17 mouse cellular contexts compared by ENCODE assay signal in the genomic region with DNA sequence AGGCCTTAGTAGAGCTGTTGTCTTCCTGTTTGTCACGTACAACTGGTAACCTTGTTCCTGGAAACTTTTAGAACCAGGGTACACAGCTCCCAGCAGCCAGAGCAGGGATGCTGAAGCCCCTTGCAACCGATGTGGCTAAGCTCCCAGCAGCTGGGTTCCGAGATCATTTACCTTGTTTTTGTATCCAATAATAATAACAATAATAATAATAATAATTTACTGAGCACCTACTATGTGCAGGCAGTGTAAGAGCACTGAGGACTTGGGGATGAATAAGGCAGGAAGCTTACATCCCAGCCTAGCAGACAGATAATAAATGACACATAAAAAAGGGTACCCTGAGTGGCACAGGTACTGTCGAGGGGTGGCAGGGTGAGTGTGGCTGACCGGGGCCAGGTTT. TPM values are rescaled to one million over a fixed set of nuclear protein-coding genes. Genes with fewer than 3 reads are reported as not detected.
A peak's percentile ranks its signal among the peaks of the same experiment; 100 is the strongest.
DNase-seq lines count a peak whose midpoint lies in the region; ATAC-seq and TF ChIP-seq lines count a peak whose summit lies in the region.
"Had no signal": no experiment of that assay in that cellular context is flagged by ENCODE, and none has a peak within 500 bp of the region (broad histone marks: within the 10 kb centered on the region; RNA-seq: fewer than 3 reads in every experiment).

No protein-coding gene starts in this region.

- no peak overlapping the region for H3K4me2 ChIP-seq in intestine, embryonic 14.5 days (ENCODE audit: low read length)
- H3K4me2 ChIP-seq in intestine, postnatal 0 days (replicated peaks; ENCODE audit: low read depth) = no peak overlapping the region
- H3K4me2 ChIP-seq in neural tube, embryonic 13.5 days = no peak overlapping the region
- H3K4me2 ChIP-seq in liver, embryonic 12.5 days = peak overlapping the region; percentile 54
- H3K4me2 ChIP-seq in neural tube, embryonic 14.5 days (ENCODE audit: low read depth, low read length) = no peak overlapping the region
- H3K4me2 ChIP-seq: embryonic facial prominence, embryonic 12.5 days had no signal

- H3K4me1 ChIP-seq in intestine, embryonic 14.5 days (replicated peaks; ENCODE audit: control insufficient read depth, insufficient read depth, low read length) = peaks cover 30% of the 10 kb centered on the region
- no peaks in the 10 kb centered on the region for H3K4me1 ChIP-seq in intestine, postnatal 0 days (replicated peaks; ENCODE audit: control insufficient read depth, insufficient read depth, low read length)
- peaks cover 49% of the 10 kb centered on the region for H3K4me1 ChIP-seq in neural tube, embryonic 13.5 days (replicated peaks)
- peaks cover 69% of the 10 kb centered on the region for H3K4me1 ChIP-seq in liver, embryonic 12.5 days
- H3K4me1 ChIP-seq in neural tube, embryonic 14.5 days (ENCODE audit: control insufficient read depth, insufficient read depth, low read length) = peaks cover 26% of the 10 kb centered on the region

- WGBS in intestine, embryonic 14.5 days = 87% methylated on average over 5 of the region's 5 CpGs
- WGBS in intestine, postnatal 0 days = 84% methylated on average over 5 of the region's 5 CpGs
- 94% methylated on average over 5 of the region's 5 CpGs for WGBS in neural tube, embryonic 13.5 days
- WGBS in liver, embryonic 12.5 days (ENCODE audit: insufficient replicate concordance) = 54% methylated on average over 5 of the region's 5 CpGs
- WGBS in neural tube, embryonic 14.5 days = 85% methylated on average over 5 of the region's 5 CpGs

- no peaks in the 10 kb centered on the region for H3K27me3 ChIP-seq in intestine, embryonic 14.5 days (replicated peaks; ENCODE audit: control insufficient read depth, insufficient read depth, low read length)
- no peaks in the 10 kb centered on the region for H3K27me3 ChIP-seq in intestine, postnatal 0 days (replicated peaks; ENCODE audit: control insufficient read depth, insufficient read depth, low read length)
- H3K27me3 ChIP-seq in neural tube, embryonic 13.5 days = no peaks in the 10 kb centered on the region
- 0 out of 2 replicates have a peak, but pooled peaks cover 3% of the 10 kb centered on the region for H3K27me3 ChIP-seq in liver, embryonic 12.5 days (replicated peaks)
- no peaks in the 10 kb centered on the region for H3K27me3 ChIP-seq in neural tube, embryonic 14.5 days (ENCODE audit: control insufficient read depth, insufficient read depth, low read length)
- H3K27me3 ChIP-seq: embryonic facial prominence, embryonic 12.5 days; kidney, embryonic 15.5 days had no signal

- no peak for TF ChIP-seq CTCF in intestine, postnatal 0 days (IDR thresholded peaks at IDR 0.05; ENCODE audit: low read depth)

- DNase-seq in intestine, embryonic 14.5 days (ENCODE audit: low spot score) = no peak
- no peak for DNase-seq in neural tube, embryonic 10.5 days (ENCODE audit: extremely low spot score, low spot score)
- no peak for DNase-seq in retina, embryonic 14.5 days (ENCODE audit: low spot score)
- DNase-seq in kidney, adult 9 months = no peak
- DNase-seq: adrenal gland, postnatal 36 days; cerebellum, adult 8-10 months; lung, postnatal 10 days; right cerebral cortex, postnatal 14 days; thymus, postnatal 36 days had no signal

- no peaks in the 10 kb centered on the region for H3K36me3 ChIP-seq in intestine, embryonic 14.5 days (ENCODE audit: control insufficient read depth, insufficient read depth, low read length)
- no peaks in the 10 kb centered on the region for H3K36me3 ChIP-seq in intestine, postnatal 0 days (ENCODE audit: control insufficient read depth, insufficient read depth)
- no peaks in the 10 kb centered on the region for H3K36me3 ChIP-seq in neural tube, embryonic 13.5 days
- no peaks in the 10 kb centered on the region for H3K36me3 ChIP-seq in liver, embryonic 12.5 days
- H3K36me3 ChIP-seq in neural tube, embryonic 14.5 days (ENCODE audit: control insufficient read depth, insufficient read depth, low read length) = no peaks in the 10 kb centered on the region
- H3K36me3 ChIP-seq: embryonic facial prominence, embryonic 12.5 days; kidney, embryonic 15.5 days had no signal

- H3K27ac ChIP-seq in intestine, embryonic 14.5 days (ENCODE audit: low read depth) = peak overlapping the region; percentile 85; the same call in 1 of the 2 replicates
- no peak overlapping the region for H3K27ac ChIP-seq in intestine, postnatal 0 days (ENCODE audit: low read depth, low read length)
- peak overlapping the region; percentile 88 for H3K27ac ChIP-seq in neural tube, embryonic 13.5 days (replicated peaks)
- H3K27ac ChIP-seq in liver, embryonic 12.5 days = peak overlapping the region; percentile 96
- peak overlapping the region; percentile 89 for H3K27ac ChIP-seq in neural tube, embryonic 14.5 days (ENCODE audit: low read depth, low read length)

- H3K4me3 ChIP-seq in intestine, embryonic 14.5 days (ENCODE audit: low read depth, low read length) = no peak overlapping the region
- H3K4me3 ChIP-seq in intestine, postnatal 0 days (ENCODE audit: low read depth, low read length) = no peak overlapping the region
- no peak overlapping the region for H3K4me3 ChIP-seq in neural tube, embryonic 13.5 days
- H3K4me3 ChIP-seq in liver, embryonic 12.5 days = no peak overlapping the region
- no peak overlapping the region for H3K4me3 ChIP-seq in neural tube, embryonic 14.5 days (ENCODE audit: low read depth, low read length)
- H3K4me3 ChIP-seq: embryonic facial prominence, embryonic 12.5 days; kidney, embryonic 15.5 days had no signal

- ATAC-seq in intestine, embryonic 14.5 days (replicated peaks; ENCODE audit: low FRiP score, low TSS enrichment, low read depth) = no peak
- no peak for ATAC-seq in intestine, postnatal 0 days
- no peak for ATAC-seq in neural tube, embryonic 13.5 days (ENCODE audit: low read depth)
- ATAC-seq in liver, embryonic 12.5 days = no peak
- no peak for ATAC-seq in neural tube, embryonic 14.5 days (ENCODE audit: low read depth)
- ATAC-seq: forebrain, embryonic 16.5 days; inflammation-experienced regulatory T-cells, adult 6 months had no signal

- no peak overlapping the region for H3K9ac ChIP-seq in intestine, embryonic 14.5 days (ENCODE audit: low read length)
- no peak overlapping the region for H3K9ac ChIP-seq in intestine, postnatal 0 days (ENCODE audit: low read depth, low read length)
- peak overlapping the region; percentile 56; the same call in 1 of the 2 replicates for H3K9ac ChIP-seq in neural tube, embryonic 13.5 days
- H3K9ac ChIP-seq in liver, embryonic 12.5 days = peak overlapping the region; percentile 63
- no peak overlapping the region for H3K9ac ChIP-seq in neural tube, embryonic 14.5 days (replicated peaks; ENCODE audit: low read depth, low read length)
- H3K9ac ChIP-seq: embryonic facial prominence, embryonic 12.5 days; kidney, embryonic 15.5 days had no signal

- H3K9me3 ChIP-seq in intestine, embryonic 14.5 days (ENCODE audit: control insufficient read depth, low read length) = 0 out of 2 replicates have a peak, but pooled peaks cover 2% of the 10 kb centered on the region
- H3K9me3 ChIP-seq in intestine, postnatal 0 days (ENCODE audit: control insufficient read depth) = no peaks in the 10 kb centered on the region
- H3K9me3 ChIP-seq in neural tube, embryonic 13.5 days = no peaks in the 10 kb centered on the region
- H3K9me3 ChIP-seq in liver, embryonic 12.5 days (replicated peaks) = no peaks in the 10 kb centered on the region; the same call in 1 of the 2 replicates
- H3K9me3 ChIP-seq in neural tube, embryonic 14.5 days (ENCODE audit: control insufficient read depth, low read length) = no peaks in the 10 kb centered on the region
- H3K9me3 ChIP-seq: embryonic facial prominence, embryonic 12.5 days; kidney, embryonic 15.5 days had no signal

RNA-seq across cellular contexts. Expression of gene Gsg1l, which starts 42.4 kb away (rescaled TPM):
- 1.0 and 1.2 TPM in 2 replicates for polyA plus RNA-seq in intestine, embryonic 14.5 days (2014; fragmentation: Nextera tagmentation; extraction: Ambion mirVana)
- 0.35 and 0.52 TPM in 2 replicates for polyA plus RNA-seq in intestine, postnatal 0 days (2015; fragmentation: Nextera tagmentation; extraction: Ambion mirVana)
- polyA plus RNA-seq in neural tube, embryonic 13.5 days (2015; fragmentation: Nextera tagmentation; extraction: Ambion mirVana) = 11.1 and 14.2 TPM in 2 replicates
- 0.04 TPM in 1 of 2 replicates, not detected in the other for polyA plus RNA-seq in liver, embryonic 12.5 days (2016; fragmentation: Nextera tagmentation; extraction: Ambion mirVana)
- polyA plus RNA-seq in neural tube, embryonic 14.5 days (2014; fragmentation: Nextera tagmentation; extraction: Ambion mirVana) = 14.5 and 15.5 TPM in 2 replicates
- polyA plus RNA-seq: inflammation-experienced regulatory T-cells, adult 6 months had no signal

Comparison
In these comparisons a context has a peak if more than half of its experiments do, and no peak if none do; other contexts are left out.
1. H3K9ac ChIP-seq: peak in neural tube, embryonic 13.5 days (single experiment) and liver, embryonic 12.5 days (single experiment); none in intestine, embryonic 14.5 days (single experiment), intestine, postnatal 0 days (single experiment) and neural tube, embryonic 14.5 days (single experiment).